Mouse (Mus musculus): Measurements from ENCODE around the gene Rab3il1. TPM values are rescaled to one million over a fixed set of nuclear protein-coding genes. Genes with fewer than 3 reads are reported as not detected.
A peak's percentile ranks its signal among the peaks of the same experiment; 100 is the strongest.

Rab3il1 gene
- polyA plus RNA-seq, 1 experiment from 2014 or later: 42.0 TPM

DNA sequence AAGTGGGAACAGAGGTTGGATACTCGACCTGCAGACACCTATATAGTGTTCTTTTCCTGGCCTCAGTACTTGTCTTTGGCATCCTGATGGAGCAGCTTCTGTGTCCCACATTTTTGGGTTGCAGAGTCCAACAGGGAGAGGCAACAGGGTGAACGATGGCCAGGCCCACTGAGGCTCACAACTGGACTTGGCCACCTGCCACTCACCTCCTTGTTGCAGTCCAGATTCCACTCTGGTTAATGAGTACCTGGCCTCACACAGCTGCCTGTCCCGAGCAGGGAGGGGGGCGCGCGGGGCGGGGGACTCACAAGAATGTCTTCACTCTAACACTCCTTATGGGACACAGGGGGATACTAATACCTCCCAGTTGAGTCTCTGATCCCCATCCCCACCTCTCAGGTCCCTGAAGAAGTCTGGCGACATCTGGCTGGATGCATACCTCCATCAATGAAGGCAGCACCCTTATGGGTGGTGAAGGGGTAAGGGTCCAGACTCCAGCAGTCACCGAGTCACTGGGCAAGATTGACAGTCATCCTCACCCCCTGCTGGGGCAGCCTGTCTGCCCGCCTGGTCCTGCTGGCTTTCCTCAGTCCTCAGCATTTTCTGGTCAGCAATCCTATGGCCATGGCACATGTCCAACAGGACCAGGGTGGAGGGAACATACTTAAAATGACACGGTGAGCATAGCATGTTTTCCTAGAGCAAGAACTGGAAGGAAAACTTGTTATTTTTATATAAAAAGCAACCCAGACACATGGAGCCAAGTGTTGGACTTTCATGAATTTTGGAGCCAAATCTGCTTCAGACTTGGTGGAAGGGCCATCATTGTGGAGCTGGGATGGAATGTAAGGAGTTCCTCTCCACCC lies 56.2 kb downstream of the Rab3il1 start:
- Histone ChIP-seq H3K27ac (no peak overlapping the region), H3K4me1 (no peaks in the 10 kb centered on the region), H3K36me3 (peaks cover 34% of the 10 kb centered on the region), H3K27me3 (no peaks in the 10 kb centered on the region), H3K4me2 (no peak overlapping the region), H3K9ac (no peak overlapping the region), H3K4me3 (no peak overlapping the region), H3K9me3 (no peaks in the 10 kb centered on the region)
- WGBS: 75% methylated on average over 11 of the region's 11 CpGs
- no peak for ATAC-seq (ENCODE audit: insufficient number of reproducible peaks, insufficient read depth, low FRiP score, low TSS enrichment, low read depth)

DNA sequence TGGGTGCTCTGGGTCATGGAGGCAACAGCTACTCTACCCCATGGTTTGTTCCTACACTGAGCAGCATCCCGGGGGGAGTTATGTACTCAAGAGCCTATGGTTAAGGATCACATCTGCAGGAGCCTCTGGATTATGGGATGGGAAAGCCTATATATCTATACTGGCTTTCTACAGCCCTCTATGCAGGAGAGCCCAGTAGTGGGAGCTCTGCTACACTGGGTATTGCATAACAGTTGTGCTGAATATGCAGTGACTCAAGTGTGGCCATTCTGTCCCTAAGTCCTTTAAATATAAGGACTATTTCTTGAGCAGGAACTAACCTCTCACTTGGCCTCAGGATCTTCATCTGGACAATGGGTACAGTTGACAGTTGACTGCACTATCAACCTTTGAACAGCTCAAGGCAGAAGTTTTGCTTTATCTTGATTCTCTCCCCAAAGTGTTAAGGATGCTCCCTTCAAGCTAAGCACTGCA lies 56.9 kb downstream of the Rab3il1 start:
- H3K4me2 ChIP-seq: no peak overlapping the region
- 89% methylated on average over 1 of the region's 1 CpGs for WGBS
- H3K9ac ChIP-seq: no peak overlapping the region
- no peak overlapping the region for H3K4me3 ChIP-seq
- no peaks in the 10 kb centered on the region for H3K9me3 ChIP-seq
- H3K27me3 ChIP-seq: no peaks in the 10 kb centered on the region
- no peak for ATAC-seq (ENCODE audit: insufficient number of reproducible peaks, insufficient read depth, low FRiP score, low TSS enrichment, low read depth)
- H3K36me3 ChIP-seq: peaks cover 41% of the 10 kb centered on the region
- no peaks in the 10 kb centered on the region for H3K4me1 ChIP-seq
- no peak overlapping the region for H3K27ac ChIP-seq

DNA sequence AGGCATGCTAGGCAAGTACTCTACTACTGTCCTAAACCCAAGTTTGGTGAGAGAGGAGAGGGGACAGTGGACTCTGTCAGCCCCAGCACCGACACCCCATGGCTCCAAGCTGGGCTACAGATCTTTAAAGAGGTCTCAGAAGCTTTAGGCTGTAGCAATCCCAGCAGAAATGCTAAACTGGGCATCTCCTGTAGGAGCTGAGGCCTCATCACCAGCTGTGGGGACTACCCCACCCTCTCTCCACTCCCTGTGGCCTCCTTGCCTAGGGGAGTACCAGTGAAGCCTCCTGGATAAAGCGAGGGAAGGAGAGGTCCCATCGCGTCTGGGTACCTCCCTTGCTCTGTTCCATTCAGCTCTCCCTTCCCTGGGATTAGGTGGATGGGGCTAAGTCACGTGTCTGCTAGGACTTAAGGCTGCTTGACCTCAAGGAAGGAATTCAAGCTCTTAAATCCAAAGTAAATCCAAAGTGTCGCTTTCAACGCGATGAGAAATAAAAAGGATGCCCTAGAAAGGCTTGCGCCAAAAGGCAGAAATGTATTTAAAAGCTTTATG lies 57.5 kb downstream of the Rab3il1 start:
- no peak for ATAC-seq (ENCODE audit: insufficient number of reproducible peaks, insufficient read depth, low FRiP score, low TSS enrichment, low read depth)
- Histone ChIP-seq H3K4me1 (no peaks in the 10 kb centered on the region), H3K4me2 (no peak overlapping the region), H3K9ac (no peak overlapping the region), H3K9me3 (no peaks in the 10 kb centered on the region), H3K27ac (no peak overlapping the region), H3K27me3 (no peaks in the 10 kb centered on the region), H3K4me3 (no peak overlapping the region), H3K36me3 (peaks cover 41% of the 10 kb centered on the region)
- WGBS: 58% methylated on average over 9 of the region's 9 CpGs

DNA sequence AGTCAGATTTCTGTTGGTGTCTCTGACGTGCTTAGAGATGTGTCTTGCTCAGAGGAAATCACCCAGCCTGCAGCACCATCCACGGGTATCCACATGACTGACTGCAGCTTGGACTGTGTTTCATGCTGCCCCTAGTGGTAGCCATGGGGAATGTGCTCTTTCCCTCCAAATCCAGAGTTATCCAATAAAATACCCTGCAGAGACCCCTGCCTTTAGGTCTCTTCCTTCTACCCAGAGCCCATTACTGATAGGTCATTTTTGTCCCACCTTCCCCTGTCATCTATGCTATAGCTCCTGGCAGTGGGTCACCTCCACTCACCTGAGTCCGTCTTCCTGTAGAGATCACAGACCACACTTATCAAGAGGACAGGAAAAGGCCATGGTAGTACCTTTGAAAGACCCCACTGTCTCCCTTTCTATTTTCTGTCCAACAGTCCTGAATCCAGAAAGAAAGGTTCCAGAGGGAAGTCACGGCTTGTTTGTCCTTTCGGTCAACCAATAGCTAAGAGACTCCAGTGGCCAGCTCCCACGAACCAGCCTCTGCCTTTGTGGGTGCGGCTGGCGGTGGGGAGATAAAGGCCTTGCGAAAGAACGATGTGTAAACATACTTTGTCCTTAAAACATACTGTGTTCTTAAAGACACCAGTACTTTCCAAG lies 58.6 kb downstream of the Rab3il1 start:
- Histone ChIP-seq H3K4me2 (no peak overlapping the region), H3K4me3 (no peak overlapping the region), H3K9me3 (no peaks in the 10 kb centered on the region), H3K4me1 (no peaks in the 10 kb centered on the region), H3K36me3 (peaks cover 43% of the 10 kb centered on the region), H3K27ac (no peak overlapping the region; the same call in 1 of the 2 replicates), H3K27me3 (no peaks in the 10 kb centered on the region), H3K9ac (no peak overlapping the region)
- 66% methylated on average over 10 of the region's 10 CpGs for WGBS
- peak; percentile 34; the same call in 1 of the 2 replicates for ATAC-seq (ENCODE audit: insufficient number of reproducible peaks, insufficient read depth, low FRiP score, low TSS enrichment, low read depth)

DNA sequence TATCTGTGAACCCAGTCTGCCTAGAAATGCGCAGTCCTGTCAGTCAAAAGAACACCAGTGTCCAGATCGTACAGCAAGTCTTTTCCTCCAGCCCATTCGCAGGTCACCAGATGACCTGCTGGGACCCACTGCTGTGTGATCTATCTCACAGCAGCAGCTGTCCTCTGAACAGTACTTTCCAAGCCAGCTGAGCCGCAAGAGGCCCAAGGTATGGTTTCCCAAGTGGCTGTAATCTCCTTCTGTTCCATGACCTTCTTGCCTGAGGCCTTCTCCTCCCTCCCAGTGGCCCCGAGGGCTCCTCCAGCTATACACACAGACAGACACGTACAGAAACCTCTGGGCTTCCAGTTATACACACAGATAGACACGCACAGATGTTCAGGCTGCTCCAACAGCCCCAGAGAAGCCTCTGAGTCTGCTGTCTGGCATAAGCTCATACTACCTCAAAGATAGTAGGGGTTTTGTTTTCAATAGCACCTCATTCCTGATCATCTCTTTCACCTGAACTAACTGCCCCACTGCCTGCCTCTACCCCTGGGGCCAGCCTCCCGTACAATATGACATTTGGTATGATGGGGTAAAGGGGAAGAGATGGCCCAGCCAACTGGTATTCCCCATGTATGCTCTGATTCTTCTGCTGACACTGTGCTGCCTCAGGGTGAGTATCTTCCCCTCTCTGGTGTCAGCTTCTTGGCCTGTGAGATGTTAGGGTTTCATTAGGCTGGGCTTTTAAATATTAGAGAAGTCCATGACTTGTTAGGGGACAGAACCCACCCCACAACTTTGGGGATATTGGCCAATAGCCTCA lies 59.5 kb downstream of the Rab3il1 start:
- Histone ChIP-seq H3K4me3 (no peak overlapping the region), H3K4me1 (no peaks in the 10 kb centered on the region), H3K4me2 (no peak overlapping the region), H3K9ac (no peak overlapping the region), H3K27ac (no peak overlapping the region), H3K36me3 (peaks cover 53% of the 10 kb centered on the region), H3K27me3 (no peaks in the 10 kb centered on the region), H3K9me3 (no peaks in the 10 kb centered on the region)
- no peak for ATAC-seq (ENCODE audit: insufficient number of reproducible peaks, insufficient read depth, low FRiP score, low TSS enrichment, low read depth)
- WGBS: 62% methylated on average over 8 of the region's 8 CpGs

DNA sequence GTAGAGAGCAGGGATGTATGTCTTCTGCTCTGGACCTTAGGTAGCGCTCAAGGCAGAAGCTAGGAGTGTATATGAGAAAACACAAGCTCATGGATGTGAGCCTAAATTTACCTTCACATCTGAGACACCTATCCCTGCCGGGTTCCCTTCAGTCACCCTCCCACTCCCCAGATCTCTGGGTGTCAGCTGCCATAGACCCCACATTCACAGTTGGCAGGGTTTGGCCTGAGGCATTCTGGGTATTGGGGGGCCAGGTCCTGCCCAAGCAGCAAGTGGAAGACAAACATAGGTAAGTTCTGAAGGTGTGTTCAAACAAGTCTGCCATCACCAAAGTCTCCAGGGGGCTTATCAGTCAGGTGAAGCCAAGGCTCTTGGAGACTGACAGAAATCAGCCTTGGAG lies 60.2 kb downstream of the Rab3il1 start:
- no peak for ATAC-seq (ENCODE audit: insufficient number of reproducible peaks, insufficient read depth, low FRiP score, low TSS enrichment, low read depth)
- Histone ChIP-seq H3K9ac (no peak overlapping the region), H3K4me1 (no peaks in the 10 kb centered on the region), H3K4me2 (no peak overlapping the region), H3K9me3 (no peaks in the 10 kb centered on the region), H3K36me3 (peaks cover 59% of the 10 kb centered on the region), H3K27ac (no peak overlapping the region), H3K4me3 (no peak overlapping the region), H3K27me3 (no peaks in the 10 kb centered on the region)
- WGBS: 93% methylated on average over 2 of the region's 2 CpGs

DNA sequence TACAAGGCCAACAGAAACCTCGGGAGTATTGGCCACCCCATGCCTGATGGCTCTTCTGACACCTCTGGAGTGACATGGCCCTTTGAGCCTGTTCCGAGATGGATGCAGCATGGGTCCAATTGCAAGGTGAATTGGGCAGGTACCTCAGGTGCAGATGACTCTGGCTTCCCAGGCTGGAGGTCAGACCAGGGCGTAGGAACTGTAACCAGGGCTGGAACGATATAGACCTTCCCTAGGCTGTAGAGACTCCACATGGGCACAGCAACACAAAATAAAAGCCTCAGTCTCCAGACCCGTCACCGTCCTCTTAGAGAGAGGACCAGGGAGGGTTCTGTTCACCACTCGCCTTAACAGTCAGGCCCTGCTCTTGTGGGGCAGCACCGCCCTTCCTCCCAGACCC lies 60.8 kb downstream of the Rab3il1 start:
- Histone ChIP-seq H3K4me2 (no peak overlapping the region), H3K9me3 (no peaks in the 10 kb centered on the region), H3K4me1 (no peaks in the 10 kb centered on the region), H3K9ac (no peak overlapping the region), H3K36me3 (peaks cover 66% of the 10 kb centered on the region), H3K27ac (no peak overlapping the region), H3K4me3 (no peak overlapping the region), H3K27me3 (no peaks in the 10 kb centered on the region)
- 86% methylated on average over 8 of the region's 8 CpGs for WGBS
- no peak for ATAC-seq (ENCODE audit: insufficient number of reproducible peaks, insufficient read depth, low FRiP score, low TSS enrichment, low read depth)

DNA sequence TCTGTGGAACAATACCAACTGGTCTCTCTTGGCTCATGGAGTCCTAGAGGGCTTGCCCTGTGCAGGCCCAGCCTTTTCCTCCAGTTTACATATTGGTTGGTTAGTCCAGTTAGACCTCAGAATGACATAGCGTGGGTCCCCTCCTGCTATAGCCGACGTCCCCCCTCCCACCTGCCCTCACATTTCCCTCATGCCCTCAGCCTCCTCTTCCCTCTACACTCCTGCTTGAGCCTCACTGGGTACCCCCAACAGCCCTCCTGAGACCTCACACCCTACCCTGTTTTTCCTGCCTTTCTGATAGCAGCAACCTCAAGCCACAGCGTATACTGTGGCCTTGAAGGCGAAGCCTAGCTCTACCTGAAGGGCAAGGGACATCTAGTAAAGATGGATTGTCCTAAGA lies 61.4 kb downstream of the Rab3il1 start:
- Histone ChIP-seq H3K27ac (no peak overlapping the region), H3K9me3 (no peaks in the 10 kb centered on the region), H3K9ac (no peak overlapping the region), H3K27me3 (no peaks in the 10 kb centered on the region), H3K4me3 (no peak overlapping the region), H3K4me1 (no peaks in the 10 kb centered on the region), H3K36me3 (peaks cover 71% of the 10 kb centered on the region), H3K4me2 (no peak overlapping the region)
- ATAC-seq (ENCODE audit: insufficient number of reproducible peaks, insufficient read depth, low FRiP score, low TSS enrichment, low read depth): no peak
- WGBS: 95% methylated on average over 5 of the region's 5 CpGs

DNA sequence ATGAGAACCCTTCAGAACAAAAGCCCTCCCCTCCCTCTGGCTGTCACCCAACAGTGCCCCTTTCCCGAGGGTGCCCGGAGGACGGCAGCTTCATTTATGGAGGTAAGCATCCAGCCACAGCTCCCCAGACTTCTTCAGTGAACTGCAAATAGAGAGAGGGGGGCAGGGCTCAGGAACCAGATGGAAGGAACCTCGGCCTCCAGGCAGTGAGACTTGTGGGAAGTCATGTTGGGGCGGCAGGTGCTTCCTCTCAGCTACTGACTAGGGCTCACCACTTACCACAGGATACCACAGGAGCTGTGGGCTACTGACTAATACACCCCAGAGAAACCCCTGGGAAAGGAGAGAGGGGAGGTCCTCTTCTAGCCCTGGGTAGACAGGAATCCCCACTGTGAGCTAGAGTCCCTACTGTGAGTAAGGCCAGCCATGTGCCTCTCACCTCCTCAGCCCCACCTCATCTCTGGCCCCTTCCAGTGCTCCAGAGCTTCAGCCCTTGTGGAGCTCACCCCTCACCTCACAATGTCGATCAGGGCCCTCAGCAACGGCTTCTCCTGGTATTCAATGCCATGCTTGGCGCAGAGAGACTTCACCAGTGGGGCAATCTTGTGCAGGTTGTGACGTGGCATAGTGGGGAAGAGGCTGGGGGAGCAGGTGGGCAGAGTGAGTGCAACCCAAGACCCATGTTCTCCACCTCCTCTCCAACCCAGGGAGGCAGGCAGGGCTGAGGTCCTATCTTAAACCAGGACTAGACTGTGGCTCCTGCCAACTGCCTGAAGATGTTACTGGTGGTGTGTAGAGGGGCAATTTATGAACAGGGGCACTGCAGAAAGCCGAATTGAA lies 62.9 kb downstream of the Rab3il1 start:
- Histone ChIP-seq H3K4me1 (no peaks in the 10 kb centered on the region), H3K9ac (no peak overlapping the region), H3K36me3 (peaks cover 86% of the 10 kb centered on the region), H3K4me3 (no peak overlapping the region), H3K27me3 (no peaks in the 10 kb centered on the region), H3K27ac (no peak overlapping the region), H3K9me3 (no peaks in the 10 kb centered on the region), H3K4me2 (no peak overlapping the region)
- ATAC-seq (ENCODE audit: insufficient number of reproducible peaks, insufficient read depth, low FRiP score, low TSS enrichment, low read depth): no peak
- WGBS: 88% methylated on average over 10 of the region's 10 CpGs

DNA sequence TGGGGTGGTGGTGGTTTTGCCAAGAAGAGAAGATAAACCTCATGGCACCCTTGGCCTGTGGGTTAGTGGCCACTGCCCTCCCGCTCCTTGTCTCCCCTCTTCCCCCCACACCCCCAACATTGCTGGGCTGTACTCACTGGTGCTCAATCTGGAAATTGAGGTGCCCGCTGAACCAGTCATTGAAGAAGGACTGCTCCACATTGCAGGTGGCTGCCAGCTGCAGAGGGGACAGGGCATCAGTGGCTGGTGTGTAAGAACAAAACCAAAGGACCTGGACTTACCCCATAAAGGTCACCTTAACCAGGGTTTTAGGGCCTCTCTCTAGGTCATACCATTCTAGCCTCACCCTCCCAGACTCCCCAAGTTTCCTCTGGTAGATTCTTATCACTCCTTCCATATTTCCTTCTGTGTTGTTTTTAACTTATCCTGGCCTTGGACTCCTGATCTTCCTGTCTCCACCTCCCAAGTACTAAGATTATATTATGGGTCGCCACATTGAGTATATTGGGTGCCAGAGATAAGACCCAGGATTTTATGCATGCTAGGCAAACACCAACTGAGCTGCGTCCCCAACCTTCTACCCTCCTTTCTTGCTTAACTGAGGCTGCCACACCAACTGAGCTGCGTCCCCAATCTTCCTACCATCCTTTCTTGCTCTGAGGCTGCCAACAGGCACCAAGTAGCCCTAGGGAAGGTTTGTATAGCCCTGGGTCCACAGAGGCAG lies 64.2 kb downstream of the Rab3il1 start:
- no peak overlapping the region for H3K9ac ChIP-seq
- H3K27me3 ChIP-seq: no peaks in the 10 kb centered on the region
- ATAC-seq (ENCODE audit: insufficient number of reproducible peaks, insufficient read depth, low FRiP score, low TSS enrichment, low read depth): no peak
- no peaks in the 10 kb centered on the region for H3K9me3 ChIP-seq
- no peaks in the 10 kb centered on the region for H3K4me1 ChIP-seq
- H3K27ac ChIP-seq: no peak overlapping the region
- H3K36me3 ChIP-seq: peaks cover 98% of the 10 kb centered on the region
- 95% methylated on average over 5 of the region's 5 CpGs for WGBS
- H3K4me3 ChIP-seq: no peak overlapping the region
- H3K4me2 ChIP-seq: no peak overlapping the region

All from embryonic facial prominence, embryonic 13.5 days (tissue).